Mouse (Mus musculus): ENCODE data around the gene Sgsm1. TPM values are rescaled to one million over a fixed set of nuclear protein-coding genes. Genes with fewer than 3 reads are reported as not detected.

Sgsm1 gene
- polyA plus RNA-seq, 1 experiment: 0.08 TPM

GRCm38 (mm10) chr5:113225686-113226435, 84.7 kb downstream of the Sgsm1 start:
- Histone ChIP-seq H3K4me1 (ENCODE audit: control insufficient read depth, insufficient read depth, insufficient read length) (peaks cover 4% of the 10 kb centered on the region), H3K27me3 (ENCODE audit: control insufficient read depth, insufficient read depth, low read length) (peaks cover 2% of the 10 kb centered on the region), H3K4me3 (ENCODE audit: extremely low read depth, insufficient read depth, insufficient read length) (no peak overlapping the region), H3K27ac (ENCODE audit: insufficient read depth, low read length) (no peak overlapping the region), H3K36me3 (ENCODE audit: control insufficient read depth, insufficient read depth, low read length) (no peaks in the 10 kb centered on the region)
- no peak for DNase-seq (ENCODE audit: low read depth in 1 of 2, low spot score in 2 of 2)
- 33% methylated on average over 25 of the region's 25 CpGs for WGBS
- TF ChIP-seq CTCF (IDR thresholded peaks at IDR 0.05; ENCODE audit: extremely low read depth, insufficient read depth, insufficient read length, insufficient replicate concordance) (no peak), POLR2A (IDR thresholded peaks at IDR 0.05; ENCODE audit: low read depth, low read length) (no peak)

GRCm38 (mm10) chr5:113225271-113225670, 85.3 kb downstream of the Sgsm1 start:
- Histone ChIP-seq H3K27ac (ENCODE audit: insufficient read depth, low read length) (no peak overlapping the region), H3K36me3 (ENCODE audit: control insufficient read depth, insufficient read depth, low read length) (no peaks in the 10 kb centered on the region), H3K4me3 (ENCODE audit: extremely low read depth, insufficient read depth, insufficient read length) (no peak overlapping the region), H3K4me1 (ENCODE audit: control insufficient read depth, insufficient read depth, insufficient read length) (peaks cover 7% of the 10 kb centered on the region), H3K27me3 (ENCODE audit: control insufficient read depth, insufficient read depth, low read length) (peaks cover 4% of the 10 kb centered on the region)
- TF ChIP-seq CTCF (IDR thresholded peaks at IDR 0.05; ENCODE audit: extremely low read depth, insufficient read depth, insufficient read length, insufficient replicate concordance) (no peak), POLR2A (IDR thresholded peaks at IDR 0.05; ENCODE audit: low read depth, low read length) (no peak)
- 16% methylated on average over 10 of the region's 10 CpGs for WGBS
- DNase-seq (ENCODE audit: low read depth in 1 of 2, low spot score in 2 of 2): no peak

GRCm38 (mm10) chr5:113223888-113224287, 86.7 kb downstream of the Sgsm1 start:
- Histone ChIP-seq H3K4me3 (ENCODE audit: extremely low read depth, insufficient read depth, insufficient read length) (no peak overlapping the region), H3K36me3 (ENCODE audit: control insufficient read depth, insufficient read depth, low read length) (no peaks in the 10 kb centered on the region), H3K4me1 (ENCODE audit: control insufficient read depth, insufficient read depth, insufficient read length) (peaks cover 7% of the 10 kb centered on the region), H3K27ac (ENCODE audit: insufficient read depth, low read length) (no peak overlapping the region), H3K27me3 (ENCODE audit: control insufficient read depth, insufficient read depth, low read length) (peaks cover 4% of the 10 kb centered on the region)
- WGBS: 65% methylated on average over 4 of the region's 4 CpGs
- no peak for DNase-seq (ENCODE audit: low read depth in 1 of 2, low spot score in 2 of 2)
- TF ChIP-seq POLR2A (IDR thresholded peaks at IDR 0.05; ENCODE audit: low read depth, low read length) (no peak), CTCF (IDR thresholded peaks at IDR 0.05; ENCODE audit: extremely low read depth, insufficient read depth, insufficient read length, insufficient replicate concordance) (no peak)

- H3K4me3 ChIP-seq (ENCODE audit: extremely low read depth, insufficient read depth, insufficient read length): peak within 1 kb of the TSS; percentile 43; the same call in 1 of the 2 replicates
- H3K4me1 ChIP-seq (ENCODE audit: control insufficient read depth, insufficient read depth, insufficient read length): peaks cover 3% of the 10 kb centered on the region; the same call in 1 of the 2 replicates
- DNase-seq (ENCODE audit: low read depth in 1 of 2, low spot score in 2 of 2): peak in 1 of 2 experiments; percentile 15
- H3K27ac ChIP-seq (ENCODE audit: insufficient read depth, low read length): no peak within 1 kb of the TSS
- WGBS: 13% methylated on average over 39 of the region's 62 CpGs
- peak; percentile 59 for TF ChIP-seq CTCF (IDR thresholded peaks at IDR 0.05; ENCODE audit: extremely low read depth, insufficient read depth, insufficient read length, insufficient replicate concordance)
- TF ChIP-seq POLR2A (IDR thresholded peaks at IDR 0.05; ENCODE audit: low read depth, low read length): no peak
- peaks cover 4% of the 10 kb centered on the region for H3K27me3 ChIP-seq (ENCODE audit: control insufficient read depth, insufficient read depth, low read length)
- no peaks in the 10 kb centered on the region for H3K36me3 ChIP-seq (ENCODE audit: control insufficient read depth, insufficient read depth, low read length)
Measured at GRCm38 (mm10) chr5:113221147-113221865, 89.3 kb downstream of the Sgsm1 start, which contains the start of gene 2900026A02Rik. Gene 2900026A02Rik (minus strand): TSS chr5:113221236.

- Histone ChIP-seq H3K27me3 (ENCODE audit: control insufficient read depth, insufficient read depth, low read length) (peaks cover 4% of the 10 kb centered on the region), H3K4me3 (ENCODE audit: extremely low read depth, insufficient read depth, insufficient read length) (peak overlapping the region; percentile 43; the same call in 1 of the 2 replicates), H3K36me3 (ENCODE audit: control insufficient read depth, insufficient read depth, low read length) (no peaks in the 10 kb centered on the region), H3K27ac (ENCODE audit: insufficient read depth, low read length) (no peak overlapping the region), H3K4me1 (ENCODE audit: control insufficient read depth, insufficient read depth, insufficient read length) (peaks cover 3% of the 10 kb centered on the region; the same call in 1 of the 2 replicates)
- 4% methylated on average over 46 of the region's 64 CpGs for WGBS
- TF ChIP-seq POLR2A (IDR thresholded peaks at IDR 0.05; ENCODE audit: low read depth, low read length) (no peak), CTCF (IDR thresholded peaks at IDR 0.05; ENCODE audit: extremely low read depth, insufficient read depth, insufficient read length, insufficient replicate concordance) (no peak)
- DNase-seq (ENCODE audit: low read depth in 1 of 2, low spot score in 2 of 2): no peak
Measured at GRCm38 (mm10) chr5:113220383-113221146, 90.0 kb downstream of the Sgsm1 start.

- peaks cover 3% of the 10 kb centered on the region; the same call in 1 of the 2 replicates for H3K4me1 ChIP-seq (ENCODE audit: control insufficient read depth, insufficient read depth, insufficient read length)
- WGBS: 81% methylated on average over 7 of the region's 7 CpGs
- H3K4me3 ChIP-seq (ENCODE audit: extremely low read depth, insufficient read depth, insufficient read length): no peak overlapping the region
- no peak overlapping the region for H3K27ac ChIP-seq (ENCODE audit: insufficient read depth, low read length)
- H3K27me3 ChIP-seq (ENCODE audit: control insufficient read depth, insufficient read depth, low read length): peaks cover 4% of the 10 kb centered on the region
- TF ChIP-seq CTCF (IDR thresholded peaks at IDR 0.05; ENCODE audit: extremely low read depth, insufficient read depth, insufficient read length, insufficient replicate concordance): no peak
- TF ChIP-seq POLR2A (IDR thresholded peaks at IDR 0.05; ENCODE audit: low read depth, low read length): no peak
- no peak for DNase-seq (ENCODE audit: low read depth in 1 of 2, low spot score in 2 of 2)
- no peaks in the 10 kb centered on the region for H3K36me3 ChIP-seq (ENCODE audit: control insufficient read depth, insufficient read depth, low read length)
Measured at GRCm38 (mm10) chr5:113219876-113220275, 90.7 kb downstream of the Sgsm1 start.
